Mouse (Mus musculus): Measurements from ENCODE around the gene Lgals9.

Gene Lgals9

GRCm38 (mm10) chr11:78924916-78925315 is 59.8 kb downstream of the Lgals9 start:
- in situ Hi-C loops (cut with MboI, MseI) = loop anchor here in 1 of 2 experiments (10.0 kb wide), 1 partner anchor 70 kb away; no protein-coding TSS in a partner anchor

- in situ Hi-C loops (cut with MboI, MseI) = loop anchor here in 1 of 2 experiments (10.0 kb wide), 1 partner anchor 69 kb away; no protein-coding TSS in a partner anchor
Measured at GRCm38 (mm10) chr11:78924111-78924510, 60.6 kb downstream of the Lgals9 start.

DNA sequence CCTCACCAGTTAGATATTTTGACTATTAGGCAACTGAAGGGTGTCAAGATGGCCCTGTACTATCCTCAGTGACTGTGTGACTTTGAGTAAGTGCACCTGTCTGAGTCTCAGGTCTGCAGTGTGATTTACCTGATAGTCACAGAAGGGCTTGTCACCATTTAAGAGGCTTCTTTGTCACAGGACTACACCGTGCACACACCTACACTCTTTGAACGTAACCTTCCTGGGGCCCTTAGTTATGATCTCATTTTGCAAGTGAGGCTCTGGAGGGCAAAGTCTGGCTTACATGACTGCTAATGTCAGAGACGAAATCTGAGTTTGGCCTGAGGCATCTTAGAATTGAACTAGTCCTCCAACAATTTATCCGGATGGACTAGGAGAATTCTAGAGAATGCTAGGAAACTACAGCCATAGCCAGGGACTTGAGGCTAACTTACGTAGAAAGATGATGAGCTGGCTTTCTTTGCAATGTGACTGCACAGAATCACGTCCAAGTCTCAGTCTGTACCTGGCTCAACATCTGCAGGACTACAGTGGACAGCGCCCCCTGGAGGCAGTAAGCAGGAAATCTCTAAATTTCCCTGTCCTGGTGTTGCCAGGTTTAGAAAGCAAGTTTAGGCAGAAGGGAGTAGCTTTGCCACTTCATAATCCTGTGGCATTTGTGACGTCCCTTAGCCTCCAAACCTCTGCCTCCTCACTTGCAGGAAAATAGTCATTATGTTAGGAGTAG is 61.9 kb downstream of the Lgals9 start:
- in situ Hi-C loops (cut with MboI, MseI) = loop anchor here in 1 of 2 experiments (10.0 kb wide), 1 partner anchor 68 kb away; no protein-coding TSS in a partner anchor

DNA sequence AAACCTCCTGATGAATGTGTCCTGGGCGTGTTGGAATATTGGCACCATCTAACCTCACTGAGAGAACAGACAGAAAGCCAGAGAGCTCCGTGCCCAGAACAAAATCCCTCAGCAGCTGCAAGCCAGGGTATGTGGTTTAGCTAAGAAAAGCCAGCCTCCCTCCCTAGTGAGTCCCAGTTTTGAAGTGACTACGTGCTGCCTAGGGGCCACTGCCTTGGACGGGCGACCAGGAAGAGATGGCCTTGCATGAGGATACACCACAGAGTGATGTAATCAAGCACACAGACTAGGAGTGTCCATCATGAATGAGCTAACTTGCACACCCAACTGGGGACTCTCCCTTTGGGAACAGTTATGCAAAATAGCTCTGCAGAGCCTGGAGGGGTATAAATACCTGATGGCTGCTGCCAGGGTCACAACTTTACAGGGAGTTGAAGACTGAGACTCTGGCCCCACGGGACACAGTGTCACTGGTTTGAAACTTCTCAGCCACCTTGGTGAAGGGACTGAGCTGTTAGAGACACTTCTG is 64.3 kb downstream of the Lgals9 start, which contains the start of gene Nos2:
Gene Nos2, plus strand, starts transcription at position 377 of the 529 bp plus-strand sequence.
- in situ Hi-C loops (cut with MboI, MseI) = loop anchor here in 1 of 2 experiments (10.0 kb wide), 1 partner anchor 66 kb away; no protein-coding TSS in a partner anchor

- in situ Hi-C loops (cut with MboI, MseI) = loop anchor here (5.0 to 10.0 kb wide), 2 partner anchors 62 to 65 kb away; no protein-coding TSS in a partner anchor
Measured at GRCm38 (mm10) chr11:78919745-78920144, 65.0 kb downstream of the Lgals9 start.

DNA sequence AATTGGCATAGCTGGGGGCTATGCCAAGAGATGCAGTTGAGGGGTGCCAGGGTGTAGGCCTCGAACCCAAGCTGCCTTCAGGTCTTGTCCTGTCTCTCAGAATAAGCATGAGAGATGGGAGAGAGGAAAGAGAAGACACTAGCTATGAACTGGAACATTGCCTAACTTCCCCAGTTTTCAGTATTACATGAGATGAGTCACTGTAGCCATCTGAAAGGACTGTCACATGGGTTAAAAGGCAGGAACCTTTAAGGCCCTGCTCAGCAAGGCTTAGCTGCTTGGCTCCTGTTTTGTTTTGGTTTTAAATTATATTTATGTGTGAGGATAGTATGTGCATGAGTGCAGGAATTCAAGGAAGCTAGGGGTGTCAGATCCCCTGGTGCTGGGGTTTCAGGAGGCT is 68.3 kb downstream of the Lgals9 start:
- in situ Hi-C loops (cut with MboI, MseI) = loop anchor here in 1 of 2 experiments (5.0 kb wide), 1 partner anchor 59 kb away; no protein-coding TSS in a partner anchor

- in situ Hi-C loops (cut with MboI, MseI) = loop anchor here in 1 of 2 experiments (5.0 kb wide), 1 partner anchor 58 kb away; no protein-coding TSS in a partner anchor
Measured at GRCm38 (mm10) chr11:78915473-78915872, 69.3 kb downstream of the Lgals9 start.
